Mouse (Mus musculus) kidney, embryonic 15.5 days (tissue): ENCODE data around the gene Rbfox1. TPM values are rescaled to one million over a fixed set of nuclear protein-coding genes. Genes with fewer than 3 reads are reported as not detected.

Experiments used
- ATAC-seq: fragments of 200-750 bp; cut with Nextera tagmentation; replicated peaks from 2 replicates; pipeline ENCODE4 v1.8.0; 2017; ENCODE audit warnings: moderate TSS enrichment; ENCODE audit not compliant: low FRiP score
- H3K27ac ChIP-seq: fragments of 300-500 bp; sonication (generic); 2 replicates; pipeline ENCODE4 v1.5.1; 2015; ENCODE audit warnings: mild to moderate bottlenecking, inconsistent platforms
- H3K27me3 ChIP-seq: fragments of 300-500 bp; sonication (generic); 2 replicates; pipeline ENCODE4 v1.6.1; 2015; ENCODE audit warnings: inconsistent platforms
- H3K36me3 ChIP-seq: fragments of 300-500 bp; sonication (generic); 2 replicates; pipeline ENCODE4 v1.6.1; 2015; ENCODE audit warnings: inconsistent platforms
- H3K4me1 ChIP-seq: fragments of 300-500 bp; sonication (generic); 2 replicates; pipeline ENCODE4 v1.6.1; 2015; ENCODE audit warnings: inconsistent platforms
- H3K4me2 ChIP-seq: fragments of 300-500 bp; sonication (generic); 2 replicates; pipeline ENCODE4 v1.6.1; 2015; ENCODE audit warnings: moderate library complexity, mild to moderate bottlenecking, inconsistent platforms
- H3K4me3 ChIP-seq: fragments of 300-500 bp; sonication (generic); replicated peaks from 2 replicates; pipeline ENCODE4 v1.5.1; 2015; ENCODE audit warnings: mild to moderate bottlenecking, inconsistent platforms
- H3K9ac ChIP-seq: fragments of 300-500 bp; sonication (generic); 2 replicates; pipeline ENCODE4 v1.6.1; 2015; ENCODE audit warnings: mild to moderate bottlenecking, inconsistent platforms
- H3K9me3 ChIP-seq: fragments of 300-500 bp; sonication (generic); replicated peaks from 2 replicates; pipeline ENCODE4 v1.6.1; 2016; ENCODE audit warnings: inconsistent platforms
- WGBS: fragments of 180-500 bp; shearing (Covaris S2); methylation state at CpG from one replicate; pipeline ENCODE4 v1.1.7; 2015; ENCODE audit warnings: mixed read lengths; 5-methylcytosine and 5-hydroxymethylcytosine counted together
- polyA plus RNA-seq: library from polyadenylated mRNA; unstranded; fragments of >200 nt; fragmentation: Nextera tagmentation; extraction: Ambion mirVana; gene quantifications from 2 replicates; pipeline ENCODE4 v1.2.1, GENCODE M21; 2015

Rbfox1 gene
- polyA plus RNA-seq, 1 experiment from 2014 or later: 6.7 TPM

GRCm38 (mm10) chr16:6955102-6955675, 1070.0 kb downstream of the Rbfox1 start:
- H3K4me3 ChIP-seq: no peak overlapping the region
- ATAC-seq: 0 out of 2 replicates have a peak, but pooled peaks have one; percentile 18
- no peak overlapping the region for H3K4me2 ChIP-seq
- no peaks in the 10 kb centered on the region for H3K36me3 ChIP-seq
- no peaks in the 10 kb centered on the region for H3K27me3 ChIP-seq
- H3K4me1 ChIP-seq: no peaks in the 10 kb centered on the region
- no peak overlapping the region for H3K27ac ChIP-seq
- H3K9me3 ChIP-seq: no peaks in the 10 kb centered on the region
- 77% methylated on average over 6 of the region's 6 CpGs for WGBS
- no peak overlapping the region for H3K9ac ChIP-seq

GRCm38 (mm10) chr16:6961931-6962379, 1076.8 kb downstream of the Rbfox1 start:
- no peak overlapping the region for H3K4me2 ChIP-seq
- no peak overlapping the region for H3K4me3 ChIP-seq
- no peaks in the 10 kb centered on the region for H3K27me3 ChIP-seq
- no peak overlapping the region for H3K9ac ChIP-seq
- no peaks in the 10 kb centered on the region for H3K9me3 ChIP-seq
- H3K4me1 ChIP-seq: no peaks in the 10 kb centered on the region
- no peak for ATAC-seq
- WGBS: 56% methylated on average over 2 of the region's 2 CpGs
- no peaks in the 10 kb centered on the region for H3K36me3 ChIP-seq
- H3K27ac ChIP-seq: no peak overlapping the region

GRCm38 (mm10) chr16:6962508-6962907, 1077.4 kb downstream of the Rbfox1 start:
- no peak for ATAC-seq
- no peaks in the 10 kb centered on the region for H3K9me3 ChIP-seq
- 50% methylated on average over 5 of the region's 5 CpGs for WGBS

GRCm38 (mm10) chr16:6963533-6963932, 1078.4 kb downstream of the Rbfox1 start:
- no peaks in the 10 kb centered on the region for H3K4me1 ChIP-seq
- H3K27me3 ChIP-seq: no peaks in the 10 kb centered on the region
- H3K4me3 ChIP-seq: no peak overlapping the region
- H3K4me2 ChIP-seq: no peak overlapping the region
- 82% methylated on average over 4 of the region's 4 CpGs for WGBS
- H3K9ac ChIP-seq: no peak overlapping the region
- ATAC-seq: no peak
- no peak overlapping the region for H3K27ac ChIP-seq
- H3K9me3 ChIP-seq: no peaks in the 10 kb centered on the region
- no peaks in the 10 kb centered on the region for H3K36me3 ChIP-seq

More at GRCm38 (mm10) chr16:6962508-6962907, 1077.4 kb downstream of the Rbfox1 start:
- Histone ChIP-seq H3K4me3 (no peak overlapping the region), H3K4me1 (no peaks in the 10 kb centered on the region), H3K9ac (no peak overlapping the region), H3K36me3 (no peaks in the 10 kb centered on the region), H3K27me3 (no peaks in the 10 kb centered on the region), H3K27ac (no peak overlapping the region), H3K4me2 (no peak overlapping the region)

- no peak overlapping the region for H3K27ac ChIP-seq
These were observed 1079.8 kb downstream of the Rbfox1 start for GRCm38 (mm10) chr16:6964720-6965583.

GRCm38 (mm10) chr16:6969986-6970385, 1084.8 kb downstream of the Rbfox1 start:
- no peak for ATAC-seq
- no peak overlapping the region for H3K4me3 ChIP-seq
- H3K9ac ChIP-seq: no peak overlapping the region
- 57% methylated on average over 4 of the region's 4 CpGs for WGBS
- no peaks in the 10 kb centered on the region for H3K4me1 ChIP-seq
- H3K27ac ChIP-seq: no peak overlapping the region
- no peaks in the 10 kb centered on the region for H3K9me3 ChIP-seq
- no peak overlapping the region for H3K4me2 ChIP-seq
- no peaks in the 10 kb centered on the region for H3K36me3 ChIP-seq
- H3K27me3 ChIP-seq: no peaks in the 10 kb centered on the region

More at GRCm38 (mm10) chr16:6964720-6965583, 1079.8 kb downstream of the Rbfox1 start:
- H3K9me3 ChIP-seq: no peaks in the 10 kb centered on the region
- WGBS: 18% methylated on average over 8 of the region's 8 CpGs
- no peaks in the 10 kb centered on the region for H3K36me3 ChIP-seq
- no peak overlapping the region for H3K9ac ChIP-seq
- H3K4me1 ChIP-seq: no peaks in the 10 kb centered on the region
- ATAC-seq: no peak
- H3K27me3 ChIP-seq: no peaks in the 10 kb centered on the region
- no peak overlapping the region for H3K4me3 ChIP-seq
- no peak overlapping the region for H3K4me2 ChIP-seq

GRCm38 (mm10) chr16:6976341-6976740, 1091.2 kb downstream of the Rbfox1 start:
- WGBS: 79% methylated on average over 7 of the region's 7 CpGs

GRCm38 (mm10) chr16:6983947-6984346, 1098.8 kb downstream of the Rbfox1 start:
- Histone ChIP-seq H3K4me3 (no peak overlapping the region), H3K9me3 (no peaks in the 10 kb centered on the region), H3K27me3 (no peaks in the 10 kb centered on the region), H3K4me1 (no peaks in the 10 kb centered on the region), H3K36me3 (no peaks in the 10 kb centered on the region), H3K4me2 (no peak overlapping the region), H3K9ac (no peak overlapping the region), H3K27ac (no peak overlapping the region)
- ATAC-seq: no peak
- WGBS: 94% methylated on average over 2 of the region's 2 CpGs

More at GRCm38 (mm10) chr16:6976341-6976740, 1091.2 kb downstream of the Rbfox1 start:
- no peak for ATAC-seq
- no peaks in the 10 kb centered on the region for H3K27me3 ChIP-seq
- H3K36me3 ChIP-seq: no peaks in the 10 kb centered on the region
- H3K27ac ChIP-seq: no peak overlapping the region
- no peak overlapping the region for H3K9ac ChIP-seq
- H3K9me3 ChIP-seq: no peaks in the 10 kb centered on the region
- H3K4me1 ChIP-seq: no peaks in the 10 kb centered on the region
- no peak overlapping the region for H3K4me3 ChIP-seq
- no peak overlapping the region for H3K4me2 ChIP-seq

GRCm38 (mm10) chr16:6986031-6986430, 1100.9 kb downstream of the Rbfox1 start:
- Histone ChIP-seq H3K27me3 (no peaks in the 10 kb centered on the region), H3K4me2 (no peak overlapping the region), H3K9ac (no peak overlapping the region), H3K27ac (no peak overlapping the region), H3K36me3 (no peaks in the 10 kb centered on the region), H3K4me3 (no peak overlapping the region), H3K9me3 (no peaks in the 10 kb centered on the region), H3K4me1 (no peaks in the 10 kb centered on the region)
- no peak for ATAC-seq

- ATAC-seq: no peak
- H3K27ac ChIP-seq: no peak overlapping the region
- no peak overlapping the region for H3K9ac ChIP-seq
- H3K27me3 ChIP-seq: no peaks in the 10 kb centered on the region
- H3K4me1 ChIP-seq: no peaks in the 10 kb centered on the region
- H3K4me2 ChIP-seq: no peak overlapping the region
- H3K4me3 ChIP-seq: no peak overlapping the region
- H3K36me3 ChIP-seq: no peaks in the 10 kb centered on the region
- no peaks in the 10 kb centered on the region for H3K9me3 ChIP-seq
- 72% methylated on average over 2 of the region's 2 CpGs for WGBS
These were observed 1101.3 kb downstream of the Rbfox1 start for GRCm38 (mm10) chr16:6986494-6986893.

- 0 out of 2 replicates have a peak, but pooled peaks have one; percentile 33 for ATAC-seq
- Histone ChIP-seq H3K9ac (no peak overlapping the region), H3K36me3 (no peaks in the 10 kb centered on the region), H3K27me3 (no peaks in the 10 kb centered on the region), H3K4me1 (peaks cover 9% of the 10 kb centered on the region; the same call in 1 of the 2 replicates), H3K9me3 (no peaks in the 10 kb centered on the region), H3K4me2 (no peak overlapping the region), H3K4me3 (no peak overlapping the region), H3K27ac (no peak overlapping the region)
- 58% methylated on average over 5 of the region's 5 CpGs for WGBS
These were observed 1107.1 kb downstream of the Rbfox1 start for GRCm38 (mm10) chr16:6992251-6992650.

GRCm38 (mm10) chr16:6993180-6993579, 1108.0 kb downstream of the Rbfox1 start:
- 16% methylated on average over 2 of the region's 2 CpGs for WGBS
- Histone ChIP-seq H3K27me3 (no peaks in the 10 kb centered on the region), H3K9me3 (no peaks in the 10 kb centered on the region), H3K9ac (no peak overlapping the region), H3K36me3 (no peaks in the 10 kb centered on the region), H3K4me3 (no peak overlapping the region), H3K4me2 (no peak overlapping the region), H3K27ac (no peak overlapping the region), H3K4me1 (peaks cover 13% of the 10 kb centered on the region; the same call in 1 of the 2 replicates)
- 0 out of 2 replicates have a peak, but pooled peaks have one; percentile 23 for ATAC-seq
